Mouse (Mus musculus): Measurements from ENCODE around the gene Khdrbs1. TPM values are rescaled to one million over a fixed set of nuclear protein-coding genes. Genes with fewer than 3 reads are reported as not detected.
"Not testable (repeated sequence)": the region's sequence is repeated elsewhere in the genome, so short reads cannot be mapped to it uniquely, and the experiment has no call there.

Khdrbs1 gene
- 10 to 100 TPM; 70.1 to 80.2 (median 76.4) TPM for total RNA-seq (2022)

GRCm38 (mm10) chr4:129742232-129743009, at the start of gene Khdrbs1:
Gene Khdrbs1 (minus strand): TSS chr4:129742303.
- peak; percentile 94 for DNase-seq

- no peak for DNase-seq
These were observed 49.3 kb upstream of the Khdrbs1 start for GRCm38 (mm10) chr4:129791399-129791798.

- peak; percentile 55 for DNase-seq
These were observed 48.4 kb upstream of the Khdrbs1 start for GRCm38 (mm10) chr4:129790475-129790874.

GRCm38 (mm10) chr4:129789635-129790034, 47.5 kb upstream of the Khdrbs1 start:
- no peak for DNase-seq

GRCm38 (mm10) chr4:129788693-129789092, 46.6 kb upstream of the Khdrbs1 start:
- DNase-seq: no peak

- peak; percentile 71 for DNase-seq
These were observed 43.1 kb upstream of the Khdrbs1 start for GRCm38 (mm10) chr4:129785178-129785577.

- no peak for DNase-seq
These were observed 41.4 kb upstream of the Khdrbs1 start for GRCm38 (mm10) chr4:129783506-129783905.

- no peak for DNase-seq
These were observed 40.8 kb upstream of the Khdrbs1 start for GRCm38 (mm10) chr4:129782857-129783331.

- no peak for DNase-seq
These were observed 40.0 kb upstream of the Khdrbs1 start for GRCm38 (mm10) chr4:129781881-129782675.

- no peak for DNase-seq
These were observed 29.8 kb upstream of the Khdrbs1 start for GRCm38 (mm10) chr4:129771672-129772521.

- DNase-seq: no peak
These were observed 29.2 kb upstream of the Khdrbs1 start for GRCm38 (mm10) chr4:129771314-129771671.

- DNase-seq: no peak
These were observed 28.5 kb upstream of the Khdrbs1 start for GRCm38 (mm10) chr4:129770600-129770999.

- not testable (repeated sequence) for DNase-seq
These were observed 26.6 kb upstream of the Khdrbs1 start for GRCm38 (mm10) chr4:129768742-129769141.

- no peak for DNase-seq
These were observed 25.7 kb upstream of the Khdrbs1 start for GRCm38 (mm10) chr4:129767782-129768181.

- DNase-seq: no peak
These were observed 23.2 kb upstream of the Khdrbs1 start for GRCm38 (mm10) chr4:129765351-129765750.

GRCm38 (mm10) chr4:129762496-129762895, 20.4 kb upstream of the Khdrbs1 start:
- not testable (repeated sequence) for DNase-seq

GRCm38 (mm10) chr4:129761606-129762005, 19.5 kb upstream of the Khdrbs1 start:
- DNase-seq: no peak

- no peak for DNase-seq
These were observed 13.4 kb upstream of the Khdrbs1 start for GRCm38 (mm10) chr4:129755455-129755854.

GRCm38 (mm10) chr4:129754742-129755141, 12.6 kb upstream of the Khdrbs1 start:
- DNase-seq: no peak

GRCm38 (mm10) chr4:129750430-129750829, 8.3 kb upstream of the Khdrbs1 start:
- DNase-seq: no peak

GRCm38 (mm10) chr4:129746591-129746990, 4.5 kb upstream of the Khdrbs1 start:
- DNase-seq: no peak

GRCm38 (mm10) chr4:129746106-129746505, 4.0 kb upstream of the Khdrbs1 start:
- no peak for DNase-seq

- no peak for DNase-seq
These were observed 1.4 kb upstream of the Khdrbs1 start for GRCm38 (mm10) chr4:129743494-129743893.
